Mouse (Mus musculus): ENCODE measurements at regions not wholly inside any gene's neighbourhood (a gene's known extent, or its start where the extent isn't known, plus 50 kb on each side); places are given as distances from the start of the nearest gene placed in this dataset.
A peak's percentile ranks its signal among the peaks of the same experiment; 100 is the strongest.

GRCm38 (mm10) chr7:52399513-52399912 lies 384.0 kb upstream of the 1700015G11Rik start:
- no peak for DNase-seq

GRCm38 (mm10) chr7:52391793-52392192 lies 376.3 kb upstream of the 1700015G11Rik start:
- peak; percentile 87 to 95 for DNase-seq
